Mouse (Mus musculus) left cerebral cortex, postnatal 25 days (tissue): ENCODE measurements around the gene Lalba. TPM values are rescaled to one million over a fixed set of nuclear protein-coding genes. Genes with fewer than 3 reads are reported as not detected.
A peak's percentile ranks its signal among the peaks of the same experiment; 100 is the strongest.
"Not testable (repeated sequence)": the region's sequence is repeated elsewhere in the genome, so short reads cannot be mapped to it uniquely, and the experiment has no call there.

Experiments
- DNase-seq, 2 experiments: peaks; one replicate each; pipeline ENCODE4 v3.0.0; 2022; ENCODE audit warnings: low spot score in 2 of 2, mixed read lengths in 1 of 2
- intact Hi-C: fragments of 180-260 bp; cut with DNase I; formaldehyde crosslinking; loops from one replicate; pipeline ENCODE4 v1.15.1; 2025
- total RNA-seq, 2 experiments: library from RNA; stranded (reverse); gene quantifications; 2 replicates each; pipeline ENCODE4 v1.2.3; 2021

The Lalba gene
- not detected for total RNA-seq

DNA sequence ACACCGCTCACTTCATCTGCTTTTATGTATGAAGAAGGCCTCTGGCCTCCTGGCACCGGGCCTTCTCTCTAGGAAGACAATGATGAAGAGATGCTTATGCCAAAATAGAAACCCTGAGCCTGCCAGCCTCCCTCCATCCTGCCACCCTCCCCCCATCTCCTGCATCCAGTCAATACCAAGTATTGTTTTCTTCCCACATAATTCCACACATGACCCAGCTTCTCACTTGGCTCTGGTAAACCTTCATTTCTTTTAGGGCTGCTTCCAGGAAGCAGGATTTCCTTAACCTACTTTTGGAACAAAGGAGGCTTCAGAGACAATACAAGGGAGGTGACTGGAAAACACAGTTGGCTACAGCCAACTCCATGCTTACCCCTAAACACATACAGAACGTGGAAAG is at the start of gene Lalba:
Gene Lalba, minus strand, starts transcription at position 21 of the 400 bp plus-strand sequence.
- no peak for DNase-seq
- intact Hi-C loops = no loop called here

DNA sequence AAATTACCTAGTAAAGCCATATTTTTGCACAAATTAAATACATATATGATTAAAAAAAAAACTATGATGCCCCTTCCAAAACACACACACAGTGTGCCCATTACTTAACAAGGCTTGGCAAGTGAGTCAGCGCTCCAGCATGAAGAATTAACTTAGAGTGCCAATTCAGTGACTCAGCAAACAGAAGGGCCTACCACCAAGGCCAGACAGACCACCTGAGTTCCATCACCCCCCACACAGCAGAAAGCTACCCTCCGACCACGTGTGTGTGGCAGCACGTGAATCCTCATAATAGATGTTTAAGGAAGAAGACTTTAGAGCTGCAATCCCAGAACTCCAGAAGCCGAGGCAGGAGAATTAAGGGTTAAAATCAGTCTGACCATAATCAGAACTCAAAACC is 49.8 kb upstream of the Lalba start:
- intact Hi-C loops = loop anchor here (5.0 kb wide), 1 partner anchor 35 kb away; no protein-coding TSS in a partner anchor
- DNase-seq = peak in 1 of 2 experiments; percentile 52

DNA sequence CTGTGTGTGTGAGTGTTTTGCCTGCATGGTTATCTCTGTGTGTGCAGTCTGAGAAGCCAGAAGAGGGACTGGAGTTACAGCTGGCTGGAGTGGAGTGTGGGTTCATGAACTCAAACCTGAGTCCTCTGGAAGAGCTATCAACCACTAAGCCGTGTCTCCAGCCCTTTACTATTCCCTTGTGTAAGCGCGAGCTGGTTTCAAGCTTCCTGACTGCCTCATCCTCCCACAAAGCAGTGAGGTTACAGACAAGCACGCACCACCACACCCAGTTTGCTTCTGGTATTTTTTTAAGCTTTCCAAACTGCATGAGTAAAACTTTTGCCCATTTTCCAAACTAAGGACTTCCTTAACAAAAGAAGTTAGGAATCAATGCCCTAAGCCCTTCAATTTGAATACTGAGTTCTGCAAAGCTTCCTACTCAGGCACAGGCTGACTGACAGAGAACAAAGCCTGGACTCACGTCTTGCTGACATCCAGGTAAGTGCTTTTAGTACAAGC is 45.6 kb upstream of the Lalba start:
- intact Hi-C loops = no loop called here
- no peak for DNase-seq

DNA sequence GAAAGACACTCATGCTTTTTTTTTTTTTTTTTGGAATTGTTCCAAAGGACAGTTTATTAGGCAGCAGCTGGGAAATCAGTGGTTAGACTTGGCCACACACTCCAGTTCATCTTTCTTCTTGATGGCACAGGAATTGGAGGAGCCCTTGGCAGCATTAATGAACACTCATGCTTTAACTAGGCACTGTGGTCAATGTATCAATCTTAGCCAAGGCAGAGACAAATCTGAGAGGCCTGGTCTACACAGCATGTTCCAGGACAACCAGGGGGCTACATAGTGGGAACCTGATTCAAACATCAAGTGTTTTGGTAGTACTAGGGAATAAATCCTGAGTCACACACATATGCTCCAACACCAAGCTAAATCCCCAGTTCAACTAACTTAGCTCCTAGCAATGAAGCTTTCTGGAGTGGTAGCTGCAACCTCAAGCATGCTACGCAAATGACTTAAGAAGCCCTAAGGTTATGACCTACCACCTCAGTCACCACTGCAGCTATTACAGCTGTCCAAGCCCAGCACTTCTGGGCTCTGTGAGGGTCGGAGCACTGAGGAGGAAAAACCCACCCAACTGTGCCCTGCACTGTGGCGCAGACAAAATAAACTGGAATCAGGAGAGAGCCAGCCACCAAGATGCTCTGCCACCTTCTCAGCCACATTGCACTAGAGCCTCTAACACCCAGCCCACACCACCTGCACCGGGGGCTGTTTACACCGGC is 44.7 kb upstream of the Lalba start:
- DNase-seq = no peak
- intact Hi-C loops = no loop called here

DNA sequence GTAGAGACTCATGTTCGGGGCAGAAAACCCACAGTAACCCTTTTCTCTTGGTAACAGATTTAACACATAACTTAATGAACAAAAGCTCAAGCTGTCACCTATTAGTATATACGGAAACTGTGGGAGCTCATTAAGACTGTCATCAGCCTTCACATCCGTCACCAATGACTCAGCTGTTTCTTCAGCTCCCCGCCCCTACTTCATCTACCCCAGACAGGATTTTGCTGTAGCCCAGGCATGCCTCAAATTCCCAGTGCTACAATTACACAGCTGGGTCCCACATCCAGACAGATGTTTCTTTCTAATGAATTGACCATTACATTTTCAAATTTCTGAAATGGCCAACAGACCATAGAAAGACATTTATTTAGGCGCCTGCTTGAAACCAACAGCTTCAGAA is 43.5 kb upstream of the Lalba start:
- intact Hi-C loops = no loop called here
- DNase-seq = no peak

DNA sequence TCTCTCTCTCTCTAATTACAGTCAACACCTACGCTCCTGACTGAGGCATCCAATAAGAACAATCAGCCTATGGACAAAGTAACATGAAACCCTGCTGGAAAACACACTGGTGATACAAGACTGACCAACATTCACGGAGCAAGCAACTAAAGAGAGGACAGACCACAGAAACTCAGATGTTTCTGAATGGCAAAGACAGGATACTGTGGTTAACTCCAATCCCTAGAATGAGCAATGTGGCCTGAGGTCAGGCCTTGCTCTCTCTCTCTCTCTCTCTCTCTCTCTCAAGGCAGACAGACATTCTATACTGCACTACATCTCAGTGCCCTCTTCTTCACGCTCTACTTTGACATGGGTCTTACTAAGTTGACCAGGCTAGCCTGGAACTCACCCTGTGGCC is 38.7 kb upstream of the Lalba start:
- DNase-seq = no peak
- intact Hi-C loops = no loop called here

DNA sequence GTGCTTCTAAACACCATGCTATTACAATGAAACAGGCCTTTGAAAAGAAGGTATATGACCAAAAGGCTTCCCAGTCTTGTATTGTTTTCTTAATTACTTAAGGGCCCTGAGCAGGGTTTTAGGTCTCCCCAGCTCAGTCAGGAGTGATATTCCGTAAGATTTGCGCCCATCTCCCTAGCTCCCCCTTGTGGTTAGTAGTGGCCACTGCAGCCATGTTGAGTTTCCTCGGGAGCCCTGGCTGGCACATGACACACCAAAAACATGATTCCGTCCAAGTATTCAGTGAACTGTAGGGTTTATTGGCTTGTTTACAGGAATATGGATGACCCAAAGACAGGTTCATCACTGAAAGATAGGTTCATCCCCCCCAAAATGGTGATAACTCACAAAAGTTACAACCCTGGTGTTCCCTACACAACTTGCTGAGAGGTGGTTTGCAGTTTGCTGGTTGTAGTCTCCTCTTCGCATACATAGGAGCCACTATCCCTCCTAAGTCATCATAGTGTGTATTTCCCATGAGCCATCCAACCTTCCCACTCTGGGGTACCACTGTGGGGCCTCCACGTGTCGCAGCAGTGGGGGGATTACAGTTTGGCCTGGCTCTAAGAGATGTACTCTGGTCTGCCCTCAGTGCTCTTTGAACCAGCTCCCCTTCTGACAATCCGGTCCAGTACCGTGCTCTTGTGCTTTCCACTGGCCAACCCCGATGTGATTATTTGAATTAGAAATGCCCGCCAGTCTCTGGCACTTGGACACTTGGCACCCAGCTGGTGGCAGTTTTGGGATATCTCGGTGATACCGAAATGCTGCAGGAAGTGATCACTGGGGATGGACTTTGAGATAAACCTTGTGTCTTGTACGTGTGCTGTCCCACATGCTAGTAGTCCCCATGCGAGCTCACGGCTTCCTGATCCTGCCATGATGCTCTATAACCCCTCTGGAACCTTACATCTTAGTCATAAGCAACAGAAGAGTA is 35.1 kb upstream of the Lalba start:
- intact Hi-C loops = no loop called here
- peak; percentile 44 to 54 for DNase-seq

DNA sequence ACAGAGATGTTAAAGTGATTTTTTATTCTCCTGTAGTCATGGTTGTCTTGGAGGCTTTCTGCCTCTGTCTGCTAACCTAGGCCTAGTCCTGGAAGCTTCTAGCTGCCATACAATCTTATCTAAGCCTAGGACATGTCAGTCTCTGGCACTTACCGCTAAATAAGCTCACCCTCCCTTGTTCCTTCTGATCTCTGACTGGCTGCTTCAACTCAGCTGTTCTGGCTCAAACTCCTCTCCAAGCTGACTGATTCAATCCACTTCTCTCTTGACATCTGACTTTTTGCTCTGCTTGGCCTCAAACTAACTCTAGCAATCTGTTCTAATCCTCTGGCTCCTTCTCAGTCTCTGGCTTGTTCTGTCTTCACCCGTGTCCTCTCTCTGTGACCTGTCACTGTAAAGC is 32.3 kb upstream of the Lalba start:
- not testable (repeated sequence) for DNase-seq
- intact Hi-C loops = loop anchor here (5.0 kb wide), 1 partner anchor 102 kb away; no protein-coding TSS in a partner anchor

DNA sequence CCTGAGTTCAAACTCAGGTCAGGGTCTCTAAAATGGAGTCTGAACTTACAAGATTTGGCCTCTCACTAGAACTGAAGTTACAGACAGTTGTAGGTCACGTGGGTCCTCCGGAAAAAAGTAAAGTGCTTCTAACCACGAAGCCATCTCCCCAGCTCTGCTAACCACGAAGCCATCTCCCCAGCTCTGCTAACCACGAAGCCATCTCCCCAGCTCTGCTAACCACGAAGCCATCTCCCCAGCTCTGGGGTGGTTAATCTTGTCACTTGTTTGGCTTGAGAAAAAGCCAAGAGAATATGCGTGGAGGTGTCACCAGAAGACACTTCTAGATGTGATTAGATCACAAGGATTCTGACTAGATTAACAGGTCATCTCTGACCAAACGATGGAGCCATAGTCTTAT is 31.6 kb upstream of the Lalba start:
- intact Hi-C loops = loop anchor here (5.0 kb wide), 1 partner anchor 103 kb away; no protein-coding TSS in a partner anchor

DNA sequence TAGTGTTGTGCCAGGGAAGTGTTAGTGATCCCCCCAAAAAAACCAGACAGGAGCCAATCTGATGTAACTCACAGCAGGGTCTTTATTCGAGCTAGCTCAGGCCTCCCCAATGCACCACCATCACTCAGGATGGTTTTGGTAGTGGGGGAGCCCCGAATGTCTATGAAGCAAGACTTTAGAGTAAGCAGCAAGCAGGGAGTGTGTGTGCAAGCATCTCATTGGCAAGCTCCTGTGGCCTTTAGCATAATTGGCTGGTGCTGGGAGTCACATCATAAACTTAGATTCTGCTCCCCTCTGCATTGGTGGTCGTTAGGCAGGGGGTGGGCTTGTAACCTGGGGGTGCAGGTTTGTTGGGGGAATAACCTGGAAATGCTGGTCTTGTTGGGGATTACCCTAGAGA is 31.2 kb upstream of the Lalba start:
- not testable (repeated sequence) for DNase-seq
- intact Hi-C loops = loop anchor here (5.0 kb wide), 1 partner anchor 104 kb away; no protein-coding TSS in a partner anchor

More for the DNA sequence above, 31.6 kb upstream of the Lalba start:
- no peak for DNase-seq

DNA sequence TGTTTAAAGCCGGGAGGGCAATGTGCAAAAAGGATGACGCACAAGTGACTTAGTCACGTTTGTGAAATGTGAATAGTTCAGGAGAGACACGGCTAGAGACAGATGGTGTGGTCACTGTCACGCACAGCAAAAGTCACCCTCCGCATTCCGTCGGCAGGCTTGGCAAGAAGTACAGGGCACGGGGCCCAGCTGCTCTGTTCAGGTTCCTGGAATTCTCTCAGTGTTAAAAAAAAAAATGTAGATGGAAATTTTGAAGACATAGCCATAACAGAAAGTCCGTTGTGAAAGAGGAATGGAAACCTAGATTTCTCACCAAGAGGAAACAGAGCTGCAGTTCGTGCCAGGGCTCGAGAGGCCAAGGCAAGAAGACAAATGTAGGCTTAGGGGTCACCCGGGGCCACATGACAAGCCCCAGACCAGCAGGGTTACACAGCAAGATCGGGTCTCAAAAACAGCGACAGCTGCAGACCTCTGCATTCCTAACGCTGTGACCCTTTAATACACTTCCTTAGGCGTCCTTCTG is 30.3 kb upstream of the Lalba start:
- DNase-seq = peak; percentile 43 to 73
- intact Hi-C loops = loop anchor here (5.0 kb wide), 1 partner anchor 104 kb away; no protein-coding TSS in a partner anchor

DNA sequence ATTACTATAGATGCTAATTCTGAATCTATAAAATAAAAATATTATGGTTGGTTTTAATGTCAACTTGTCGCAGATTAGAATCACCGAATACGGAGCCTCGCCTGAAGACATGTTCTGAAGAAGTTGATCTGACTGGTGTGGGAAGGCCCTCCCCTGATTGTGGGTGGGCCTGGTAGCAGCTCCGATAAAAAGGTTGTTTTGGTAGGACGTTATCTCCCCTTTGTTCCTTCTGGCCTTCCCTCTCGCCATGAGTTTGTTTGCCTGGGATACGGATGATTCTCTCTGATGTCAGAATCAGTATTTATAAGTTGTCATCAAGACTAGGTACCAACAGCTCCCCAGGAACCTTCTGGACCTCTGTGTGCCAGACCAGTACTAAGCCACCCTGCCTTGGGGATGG is 29.7 kb upstream of the Lalba start:
- DNase-seq = no peak
- intact Hi-C loops = loop anchor here (5.0 kb wide), 1 partner anchor 105 kb away; no protein-coding TSS in a partner anchor

DNA sequence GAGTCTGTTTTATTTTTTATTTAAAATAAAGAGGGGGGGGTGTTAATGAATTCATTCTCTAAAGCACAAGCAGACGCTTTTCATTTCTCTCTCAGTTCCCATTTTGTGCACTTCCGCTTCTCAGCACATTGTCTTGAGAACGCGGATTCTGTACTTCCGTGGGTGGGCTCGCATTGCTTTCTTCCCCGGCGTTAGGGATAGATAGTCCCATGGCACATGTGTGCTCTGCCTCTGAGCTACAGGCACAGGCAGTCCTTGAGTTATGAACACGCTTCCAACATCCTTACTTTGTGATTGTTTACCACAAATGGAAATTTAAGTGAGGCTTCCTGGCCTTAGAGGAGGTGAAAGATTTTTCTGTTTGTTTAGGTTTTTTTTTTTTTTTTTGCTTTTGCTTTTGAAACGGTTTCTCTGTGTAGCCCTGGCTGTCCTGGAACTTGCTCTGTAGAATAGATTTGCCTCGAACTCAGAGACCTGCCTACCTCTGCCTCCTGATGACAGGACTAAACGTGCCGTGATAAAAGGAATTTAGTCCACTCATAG is 28.9 kb upstream of the Lalba start:
- intact Hi-C loops = loop anchor here (5.0 kb wide), 1 partner anchor 106 kb away; no protein-coding TSS in a partner anchor
- DNase-seq = no peak

DNA sequence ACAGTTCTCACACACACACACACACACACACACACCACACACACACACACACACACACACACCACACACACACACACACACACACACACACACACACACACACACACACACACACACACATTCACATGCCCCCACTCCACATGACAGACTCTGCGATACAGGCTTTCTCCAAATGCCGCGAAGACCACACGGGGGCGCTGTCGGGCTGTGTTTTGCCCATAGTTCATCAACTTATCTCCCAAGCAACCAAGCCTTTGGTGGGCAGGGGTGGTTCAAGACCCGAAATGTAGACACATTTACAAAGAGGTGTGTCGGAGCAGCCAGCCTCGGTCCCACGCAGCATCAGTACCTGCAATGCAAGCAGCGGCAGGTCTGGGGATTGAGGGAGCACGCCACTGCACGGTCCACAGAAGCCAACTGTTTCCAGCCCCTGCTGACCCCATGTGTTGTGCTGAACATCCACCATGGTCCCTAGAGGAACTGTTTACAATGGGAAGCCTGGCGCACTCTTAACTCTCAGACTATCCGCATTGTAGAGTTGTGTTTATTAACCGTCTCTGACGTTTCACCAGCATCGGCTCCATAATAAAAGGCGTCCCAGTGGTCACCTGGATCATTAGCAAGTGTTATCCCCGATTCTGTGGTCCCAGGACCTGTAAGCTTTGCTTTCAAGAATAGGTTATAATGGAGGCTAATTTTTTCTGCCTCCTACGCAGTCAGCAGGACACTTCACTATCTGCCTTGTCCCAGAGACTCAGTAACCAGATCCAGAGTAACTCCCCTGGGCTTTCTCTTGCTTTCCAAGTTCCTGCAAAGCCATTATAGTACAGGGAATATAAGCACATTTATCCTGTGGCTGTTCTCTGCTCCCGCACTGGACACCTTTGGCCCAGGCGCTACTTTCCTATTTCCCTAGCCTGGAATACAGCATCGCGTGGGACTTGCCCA is 28.2 kb upstream of the Lalba start:
- intact Hi-C loops = loop anchor here (5.0 kb wide), 1 partner anchor 107 kb away; no protein-coding TSS in a partner anchor
- DNase-seq = peak in 1 of 2 experiments; percentile 66

DNA sequence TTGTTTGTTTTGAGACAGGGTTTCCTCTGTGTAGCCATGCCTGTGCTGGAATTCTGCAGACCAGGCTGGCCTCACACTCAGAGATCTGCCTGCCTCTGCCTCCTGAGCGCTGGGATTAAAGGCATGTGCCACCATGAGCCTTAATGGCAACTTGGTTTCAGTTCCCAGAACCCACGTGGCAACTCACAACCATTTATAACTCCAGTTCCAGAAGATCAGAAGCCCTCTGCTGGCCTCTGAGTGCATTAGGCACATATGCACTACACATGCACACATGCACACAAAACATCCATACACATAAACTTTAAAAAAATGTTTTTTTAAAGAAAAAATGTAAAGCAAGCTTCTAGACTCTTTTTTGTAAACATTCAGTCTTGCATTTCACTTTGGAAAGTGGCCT is 26.9 kb upstream of the Lalba start:
- intact Hi-C loops = loop anchor here (10.0 kb wide), 1 partner anchor 415 kb away; the partner anchor contains the start of genes Pfkm and Senp1
- no peak for DNase-seq

DNA sequence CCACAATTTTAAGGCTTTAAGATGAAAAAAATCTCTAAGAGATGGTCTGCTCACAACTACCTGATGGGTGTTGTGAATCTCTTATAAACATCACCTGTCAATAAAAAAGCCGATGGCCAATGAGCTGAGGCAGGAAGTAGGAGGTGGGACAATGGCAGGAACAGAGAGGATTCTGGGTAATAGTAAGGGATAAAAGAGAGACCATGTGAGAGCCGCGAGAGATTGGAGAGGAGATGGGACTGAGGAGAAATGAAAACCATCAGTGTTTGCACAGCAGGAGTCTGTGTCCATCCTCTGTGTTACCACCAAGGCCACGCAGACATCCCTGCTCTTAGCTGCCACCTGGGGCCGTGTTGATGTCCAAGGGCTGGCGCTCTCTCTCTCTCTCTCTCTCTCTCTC is 24.8 kb upstream of the Lalba start:
- intact Hi-C loops = loop anchor here (10.0 kb wide), 1 partner anchor 413 kb away; the partner anchor contains the start of genes Pfkm and Senp1
- no peak for DNase-seq

DNA sequence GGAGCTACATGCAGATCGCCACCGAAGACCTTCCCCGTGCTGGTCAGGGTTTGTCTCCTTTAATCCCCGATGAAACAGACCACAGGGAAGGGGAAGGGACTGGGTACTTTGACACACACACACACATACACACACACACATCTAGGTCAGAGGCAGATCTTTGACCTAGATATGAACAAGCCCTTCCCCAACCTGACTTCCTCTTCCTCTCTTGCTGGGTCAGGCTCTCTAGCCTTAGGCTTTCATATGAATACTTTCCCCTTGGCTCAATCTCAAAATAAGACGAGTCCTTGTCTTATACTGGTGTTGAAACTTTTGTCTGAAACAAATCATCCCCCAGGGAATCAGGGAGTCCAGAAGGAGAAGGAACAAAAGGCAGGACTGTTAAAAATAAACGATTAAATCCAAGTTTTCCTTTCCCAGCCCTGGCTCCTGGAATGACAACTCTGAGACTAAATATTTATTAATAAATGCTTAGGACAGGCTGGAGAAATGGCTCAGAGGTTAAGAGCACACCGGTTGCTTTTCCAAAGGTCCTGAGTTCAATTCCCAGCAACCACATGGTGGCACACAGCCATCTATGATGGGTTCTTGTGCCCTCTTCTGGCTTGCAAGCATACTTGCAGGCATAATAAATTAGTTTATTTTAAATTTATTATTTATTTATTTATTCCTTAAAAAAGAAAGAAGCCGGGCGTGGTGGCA is 23.9 kb upstream of the Lalba start:
- DNase-seq = no peak
- intact Hi-C loops = loop anchor here (10.0 kb wide), 1 partner anchor 412 kb away; the partner anchor contains the start of genes Pfkm and Senp1
